Mouse (Mus musculus) embryonic facial prominence, embryonic 10.5 days (tissue): ENCODE results near the gene Brix1. TPM values are rescaled to one million over a fixed set of nuclear protein-coding genes. Genes with fewer than 3 reads are reported as not detected.

Experiments used
- DNase-seq: peaks from one replicate; pipeline ENCODE4 v3.0.0-alpha.2; 2017; ENCODE audit warnings: low spot score
- H3K27ac ChIP-seq: fragments of 300-500 bp; sonication (generic); replicated peaks from 2 replicates; pipeline ENCODE4 v1.5.1; 2016; ENCODE audit warnings: mild to moderate bottlenecking
- H3K27me3 ChIP-seq: fragments of 300-500 bp; sonication (generic); replicated peaks from 2 replicates; pipeline ENCODE4 v1.6.1; 2016; ENCODE audit warnings: low read depth, mild to moderate bottlenecking; ENCODE audit not compliant: poor library complexity, severe bottlenecking
- H3K36me3 ChIP-seq: fragments of 300-500 bp; sonication (generic); replicated peaks from 2 replicates; pipeline ENCODE4 v1.6.1; 2016; ENCODE audit warnings: mild to moderate bottlenecking, moderate library complexity
- H3K4me1 ChIP-seq: fragments of 300-500 bp; sonication (generic); 2 replicates; pipeline ENCODE4 v1.6.1; 2016
- H3K4me3 ChIP-seq: fragments of 300-500 bp; sonication (generic); 2 replicates; pipeline ENCODE4 v1.5.1; 2016; ENCODE audit warnings: mild to moderate bottlenecking, moderate library complexity
- H3K9me3 ChIP-seq: fragments of 300-500 bp; sonication (generic); 2 replicates; pipeline ENCODE4 v1.6.1; 2016; ENCODE audit warnings: mild to moderate bottlenecking
- WGBS: fragments of 180-500 bp; shearing (Covaris S2); methylation state at CpG from one replicate; pipeline ENCODE4 v1.1.7; 2016; 5-methylcytosine and 5-hydroxymethylcytosine counted together
- polyA plus RNA-seq: library from polyadenylated mRNA; unstranded; fragments of >200 nt; fragmentation: Nextera tagmentation; extraction: Ambion mirVana; gene quantifications from 2 replicates; pipeline ENCODE4 v1.2.1, GENCODE M21; 2016

Gene Brix1
- polyA plus RNA-seq, 1 experiment from 2014 or later: 134 TPM

DNA sequence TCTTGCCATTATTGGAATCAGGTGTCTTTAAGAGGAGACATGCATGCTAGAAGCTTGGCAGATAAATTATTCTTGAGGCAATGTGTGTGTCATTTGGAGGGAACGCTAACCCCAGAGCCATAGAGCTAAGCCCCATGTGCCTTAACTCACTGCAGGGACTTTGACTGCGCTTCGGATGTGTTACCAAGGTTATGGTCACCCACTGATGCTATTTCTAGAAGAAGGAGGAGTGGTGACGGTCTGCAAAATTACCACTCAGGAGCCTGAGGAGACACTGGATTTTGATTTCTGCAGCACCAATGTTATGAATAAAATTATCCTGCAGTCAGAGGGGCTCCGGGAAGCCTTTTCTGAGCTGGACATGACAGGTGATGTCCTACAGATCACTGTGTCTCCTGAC lies 4.4 kb upstream of the Brix1 start:
- H3K4me1 ChIP-seq: peaks cover 11% of the 10 kb centered on the region
- peaks cover 67% of the 10 kb centered on the region for H3K36me3 ChIP-seq
- DNase-seq: no peak
- H3K27me3 ChIP-seq: no peaks in the 10 kb centered on the region
- H3K9me3 ChIP-seq: no peaks in the 10 kb centered on the region
- H3K4me3 ChIP-seq: no peak overlapping the region
- H3K27ac ChIP-seq: no peak overlapping the region
- WGBS: 93% methylated on average over 5 of the region's 5 CpGs

DNA sequence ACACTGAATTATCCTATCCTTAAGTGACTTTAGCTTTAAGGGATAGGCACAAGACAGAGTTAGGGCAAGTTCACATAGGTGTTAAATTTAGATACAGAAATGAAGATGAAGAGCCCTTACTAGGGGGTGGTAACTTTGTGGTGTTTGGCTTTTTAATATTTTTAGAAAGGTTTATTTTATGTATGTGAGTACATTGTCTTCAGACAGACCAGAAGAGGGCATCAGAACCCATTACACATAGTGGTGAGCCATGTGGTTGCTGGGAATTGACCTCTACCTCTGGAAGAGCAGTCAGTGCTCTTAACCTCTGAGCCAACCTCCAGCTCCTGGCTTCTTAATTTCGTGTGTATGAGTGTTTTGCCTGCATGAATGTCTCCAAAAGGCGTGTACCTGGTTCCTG lies 1.5 kb upstream of the Brix1 start:
- H3K27me3 ChIP-seq: no peaks in the 10 kb centered on the region
- no peak for DNase-seq
- H3K4me3 ChIP-seq: peak overlapping the region; percentile 84
- peaks cover 56% of the 10 kb centered on the region for H3K36me3 ChIP-seq
- 60% methylated on average over 2 of the region's 2 CpGs for WGBS
- H3K4me1 ChIP-seq: peaks cover 22% of the 10 kb centered on the region
- no peak overlapping the region; the same call in 1 of the 2 replicates for H3K27ac ChIP-seq
- no peaks in the 10 kb centered on the region for H3K9me3 ChIP-seq

DNA sequence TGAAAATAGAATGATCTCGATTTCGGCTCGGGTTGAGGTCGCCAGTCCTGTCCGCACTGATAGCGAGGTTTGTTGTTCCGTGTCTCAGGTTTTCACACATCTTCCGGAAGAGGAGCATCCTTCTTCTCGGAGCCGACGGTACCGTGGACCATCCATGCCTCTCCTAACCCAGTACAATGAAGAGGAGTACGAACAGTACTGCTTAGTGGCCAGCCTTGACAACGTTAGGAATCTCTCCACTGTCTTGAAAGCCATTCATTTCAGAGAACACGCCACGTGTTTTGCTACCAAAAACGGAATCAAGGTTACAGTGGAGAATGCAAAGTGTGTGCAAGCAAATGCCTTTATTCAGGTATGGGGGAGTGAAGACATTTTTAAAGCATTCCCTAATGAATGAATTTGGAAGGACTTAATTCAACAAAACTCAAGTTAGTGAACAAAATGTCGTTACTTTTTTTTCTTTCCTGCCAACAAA lies 655 bp upstream of the Brix1 start:
- H3K27me3 ChIP-seq: no peaks in the 10 kb centered on the region
- peak overlapping the region; percentile 84 for H3K4me3 ChIP-seq
- H3K4me1 ChIP-seq: peaks cover 22% of the 10 kb centered on the region
- no peaks in the 10 kb centered on the region for H3K9me3 ChIP-seq
- DNase-seq: no peak
- peak overlapping the region; percentile 94 for H3K27ac ChIP-seq
- H3K36me3 ChIP-seq: peaks cover 55% of the 10 kb centered on the region
- WGBS: 2% methylated on average over 18 of the region's 18 CpGs

DNA sequence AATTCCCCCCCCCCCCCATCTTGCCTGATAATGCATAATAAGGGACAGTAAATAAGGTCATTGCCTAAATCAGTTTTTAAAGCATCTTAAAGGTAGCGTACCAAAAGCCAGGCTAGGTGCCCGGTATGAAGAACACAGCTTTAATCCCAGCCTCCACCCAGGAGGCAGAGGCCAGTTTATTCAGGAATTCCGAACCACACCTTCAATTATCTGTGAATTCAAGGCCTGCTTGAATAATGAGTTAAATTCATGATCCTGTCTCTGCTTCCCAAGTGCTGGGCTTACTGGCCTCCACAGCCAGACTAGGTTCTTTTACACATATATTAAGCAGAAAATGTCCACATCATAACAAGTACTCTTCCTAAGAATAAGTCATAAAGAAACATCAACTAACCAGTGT lies 14.8 kb downstream of the Brix1 start:
- Histone ChIP-seq H3K27me3 (no peaks in the 10 kb centered on the region), H3K9me3 (no peaks in the 10 kb centered on the region), H3K4me1 (peaks cover 21% of the 10 kb centered on the region), H3K36me3 (peaks cover 19% of the 10 kb centered on the region), H3K4me3 (peak overlapping the region; percentile 87), H3K27ac (peak overlapping the region; percentile 90)
- DNase-seq: no peak
- WGBS: 13% methylated on average over 3 of the region's 3 CpGs

DNA sequence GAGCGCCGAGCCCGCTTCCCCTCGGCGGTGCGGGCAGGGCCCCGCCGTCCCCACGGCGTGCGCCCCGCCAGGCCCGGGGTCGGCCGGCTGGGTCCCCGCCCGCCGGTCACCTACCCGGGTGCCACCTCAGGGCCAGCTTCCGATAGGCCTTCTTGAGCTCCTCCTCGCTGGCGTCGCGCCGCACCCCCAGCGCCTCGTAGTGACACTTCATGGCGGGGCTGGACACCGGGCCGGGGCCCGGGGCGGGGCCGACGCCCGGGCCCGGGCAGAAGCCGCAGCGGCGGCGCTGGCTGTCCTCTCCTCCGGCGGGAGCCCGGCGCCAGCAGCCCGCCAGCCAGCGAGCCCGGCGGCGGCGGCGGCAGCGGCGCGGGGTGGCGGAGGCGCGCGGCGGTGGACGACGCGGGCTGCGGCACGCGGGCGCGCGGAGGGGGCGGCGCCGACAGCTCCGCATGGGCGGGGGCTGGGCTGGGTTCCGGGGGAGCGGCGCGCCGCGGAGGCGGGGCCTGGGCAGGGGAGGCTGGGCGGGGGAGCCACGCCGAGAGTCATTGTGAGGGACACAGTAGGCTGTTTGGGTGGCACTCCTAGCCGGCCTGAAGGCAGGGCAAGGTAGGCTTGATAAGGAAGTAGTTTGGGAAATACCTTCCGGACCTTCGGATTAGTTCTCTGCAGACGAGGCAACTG lies 15.5 kb downstream of the Brix1 start, which contains the start of gene Dnajc21:
TSS of gene Dnajc21 (minus strand) at position 366 of the 681 bp plus-strand sequence.
- Histone ChIP-seq H3K4me3 (peak within 1 kb of the TSS; percentile 87), H3K36me3 (peaks cover 12% of the 10 kb centered on the region), H3K9me3 (no peaks in the 10 kb centered on the region), H3K27me3 (no peaks in the 10 kb centered on the region), H3K27ac (peak within 1 kb of the TSS; percentile 90), H3K4me1 (peaks cover 21% of the 10 kb centered on the region)
- WGBS: 5% methylated on average over 87 of the region's 87 CpGs
- peak; percentile 90 for DNase-seq

DNA sequence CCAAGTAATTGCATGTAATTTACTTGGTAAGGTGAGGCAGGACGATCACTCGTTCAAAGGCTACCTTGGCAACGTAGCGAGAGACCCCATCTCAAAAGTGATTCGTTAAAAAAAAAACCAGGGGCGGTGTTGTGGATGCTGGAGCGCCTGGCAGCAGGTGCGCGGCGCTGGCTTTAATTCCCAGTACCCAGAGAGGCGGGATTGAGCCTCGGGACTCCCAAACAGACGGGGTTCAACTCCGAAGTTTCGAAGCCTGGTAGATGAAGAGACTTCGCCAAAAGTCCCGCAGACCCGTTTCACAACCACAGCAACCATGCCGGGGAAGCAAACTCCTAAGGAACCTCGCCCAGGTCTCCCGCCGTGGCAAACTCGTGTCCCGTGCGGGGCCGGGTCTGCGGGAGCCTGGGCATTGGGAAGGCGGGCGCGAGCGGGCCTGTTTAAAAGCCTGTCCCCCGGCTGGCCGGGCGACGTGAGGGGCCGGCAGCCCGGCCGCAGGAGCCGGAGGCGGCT lies 16.1 kb downstream of the Brix1 start:
- no peak for DNase-seq
- no peaks in the 10 kb centered on the region for H3K9me3 ChIP-seq
- H3K27ac ChIP-seq: peak overlapping the region; percentile 90
- under 1% methylated on average over 40 of the region's 40 CpGs for WGBS
- H3K27me3 ChIP-seq: no peaks in the 10 kb centered on the region
- peaks cover 21% of the 10 kb centered on the region for H3K4me1 ChIP-seq
- peak overlapping the region; percentile 87 for H3K4me3 ChIP-seq
- peaks cover 8% of the 10 kb centered on the region for H3K36me3 ChIP-seq

DNA sequence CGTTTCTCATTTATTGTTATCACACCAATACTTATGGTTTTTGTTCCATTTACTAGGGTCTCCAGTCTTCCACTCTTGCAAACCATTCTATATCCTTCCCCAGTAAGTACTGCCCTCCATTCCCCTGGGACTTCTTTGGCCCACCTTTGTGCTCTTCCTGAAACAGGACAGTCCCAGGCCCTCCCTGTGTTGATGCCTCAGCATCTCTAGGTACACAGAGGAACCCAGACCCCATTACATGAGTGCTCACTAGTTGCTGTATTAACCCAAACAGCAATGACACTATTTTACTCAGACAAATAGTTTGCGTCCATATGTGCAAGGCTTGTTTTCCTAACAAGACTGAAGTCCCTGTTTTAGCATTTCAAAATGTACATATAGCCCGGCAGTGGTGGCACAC lies 17.0 kb downstream of the Brix1 start:
- no peaks in the 10 kb centered on the region for H3K36me3 ChIP-seq
- H3K4me1 ChIP-seq: peaks cover 21% of the 10 kb centered on the region
- no peaks in the 10 kb centered on the region for H3K27me3 ChIP-seq
- 82% methylated on average over 3 of the region's 3 CpGs for WGBS
- H3K27ac ChIP-seq: no peak overlapping the region
- DNase-seq: no peak
- no peaks in the 10 kb centered on the region for H3K9me3 ChIP-seq
- H3K4me3 ChIP-seq: 0 out of 2 replicates have a peak overlapping the region, but pooled peaks have one; percentile 8

DNA sequence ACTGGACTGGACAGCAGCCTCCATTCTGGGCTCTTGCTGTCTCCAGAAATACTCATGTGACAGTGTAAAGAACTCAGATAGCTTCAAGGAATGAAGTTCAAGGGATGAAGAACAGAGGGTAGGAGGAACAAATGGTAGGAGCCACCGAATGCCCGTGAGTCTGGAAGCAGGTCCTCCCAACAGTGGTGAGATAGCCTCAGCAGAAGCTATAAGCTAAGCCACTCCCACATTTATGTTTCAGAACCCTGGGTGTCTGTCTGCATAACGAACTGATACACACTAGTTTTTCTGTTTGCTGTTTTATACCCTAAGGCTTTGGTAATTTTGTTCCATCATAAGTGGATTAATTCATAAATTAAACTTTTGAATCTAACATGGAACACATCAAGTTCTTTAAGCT lies 21.1 kb downstream of the Brix1 start:
- Histone ChIP-seq H3K27ac (no peak overlapping the region), H3K4me1 (peaks cover 16% of the 10 kb centered on the region), H3K27me3 (no peaks in the 10 kb centered on the region), H3K36me3 (peaks cover 29% of the 10 kb centered on the region), H3K4me3 (no peak overlapping the region), H3K9me3 (no peaks in the 10 kb centered on the region)
- 91% methylated on average over 3 of the region's 3 CpGs for WGBS
- no peak for DNase-seq

DNA sequence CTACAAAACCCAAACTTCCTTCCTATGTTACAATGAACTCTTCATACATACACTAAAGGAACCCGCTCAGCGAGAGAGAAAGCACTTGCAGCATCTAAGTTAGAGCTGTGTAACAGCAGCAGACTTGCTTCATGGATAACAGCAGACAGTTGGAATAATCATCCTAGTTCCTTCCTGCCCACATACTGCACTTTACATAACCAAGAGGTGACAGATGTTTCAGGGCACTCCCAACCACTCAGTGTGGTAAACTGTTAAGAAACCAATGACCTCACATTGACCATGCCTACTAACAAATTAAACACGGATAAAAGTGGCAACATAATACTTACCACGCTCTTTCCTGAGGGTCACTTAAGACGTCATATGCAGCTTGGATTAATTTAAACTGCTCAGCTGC lies 22.2 kb downstream of the Brix1 start:
- Histone ChIP-seq H3K27me3 (no peaks in the 10 kb centered on the region), H3K27ac (no peak overlapping the region), H3K4me1 (peaks cover 8% of the 10 kb centered on the region), H3K9me3 (no peaks in the 10 kb centered on the region), H3K4me3 (no peak overlapping the region), H3K36me3 (peaks cover 38% of the 10 kb centered on the region)
- DNase-seq: no peak
- 77% methylated on average over 5 of the region's 5 CpGs for WGBS

DNA sequence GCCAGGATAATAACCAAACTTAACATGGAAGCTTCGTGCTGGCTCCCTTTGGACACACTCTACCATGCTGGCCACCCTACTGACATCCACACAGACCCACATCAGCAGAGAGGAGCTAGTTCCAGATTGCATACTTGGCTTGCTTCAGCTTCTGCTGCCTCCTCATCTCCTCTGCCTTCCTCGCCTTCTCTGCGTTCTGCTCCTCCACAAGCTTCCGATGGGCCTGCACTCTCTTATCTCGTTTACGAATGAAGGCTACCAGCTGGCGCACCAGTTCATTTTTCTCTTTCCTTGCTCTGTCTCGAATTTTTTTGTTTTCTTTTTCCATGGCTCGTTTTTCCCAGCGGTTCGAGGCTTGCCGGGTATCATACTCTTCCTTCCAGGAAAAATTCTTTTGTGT lies 24.8 kb downstream of the Brix1 start:
- no peaks in the 10 kb centered on the region for H3K4me1 ChIP-seq
- WGBS: 90% methylated on average over 12 of the region's 12 CpGs
- no peaks in the 10 kb centered on the region for H3K9me3 ChIP-seq
- peaks cover 60% of the 10 kb centered on the region for H3K36me3 ChIP-seq
- DNase-seq: no peak
- H3K27ac ChIP-seq: no peak overlapping the region
- no peaks in the 10 kb centered on the region for H3K27me3 ChIP-seq
- H3K4me3 ChIP-seq: no peak overlapping the region

DNA sequence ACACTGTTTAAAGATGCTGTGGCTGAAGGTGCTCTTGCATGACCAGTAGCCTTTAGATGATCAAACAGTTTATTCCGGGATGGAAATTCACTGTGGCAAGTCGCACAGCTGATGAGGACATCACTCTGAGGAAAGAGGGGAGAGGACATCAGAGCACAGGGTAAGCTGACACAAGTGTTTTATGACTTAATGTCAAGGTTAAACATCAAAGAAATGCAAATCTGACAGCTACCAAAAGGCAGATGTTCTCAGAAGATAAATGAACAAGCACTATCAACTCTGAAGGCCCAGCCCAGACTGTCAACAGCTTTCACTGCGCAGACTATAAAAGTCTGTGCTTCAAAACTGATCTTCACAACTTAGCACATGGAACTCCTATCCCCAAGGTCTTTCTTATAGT lies 38.6 kb downstream of the Brix1 start:
- no peaks in the 10 kb centered on the region for H3K4me1 ChIP-seq
- 88% methylated on average over 3 of the region's 3 CpGs for WGBS
- no peak for DNase-seq
- no peaks in the 10 kb centered on the region for H3K27me3 ChIP-seq
- H3K36me3 ChIP-seq: peaks cover 80% of the 10 kb centered on the region
- no peak overlapping the region for H3K4me3 ChIP-seq
- H3K9me3 ChIP-seq: no peaks in the 10 kb centered on the region
- no peak overlapping the region for H3K27ac ChIP-seq

DNA sequence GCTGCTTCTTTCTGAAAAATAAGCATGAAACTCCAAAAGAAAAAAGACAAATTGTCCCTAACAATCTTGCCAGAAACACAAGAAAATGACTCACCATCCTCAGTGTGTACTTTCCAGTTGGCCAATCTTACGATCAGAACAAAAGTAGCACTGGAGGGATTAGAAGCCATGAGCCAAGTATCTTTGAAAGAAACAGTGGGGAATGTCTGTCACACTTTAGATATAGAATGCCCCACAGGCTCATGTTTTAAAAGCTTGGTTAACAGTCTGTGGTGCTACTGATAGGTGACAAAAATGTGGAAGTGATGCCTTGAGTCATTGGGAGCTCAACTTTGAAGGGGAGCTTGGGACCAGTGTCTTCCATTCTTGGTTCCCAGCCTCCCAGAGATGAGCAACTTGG lies 43.5 kb downstream of the Brix1 start:
- DNase-seq: no peak
- H3K9me3 ChIP-seq: no peaks in the 10 kb centered on the region
- H3K4me3 ChIP-seq: no peak overlapping the region
- H3K27me3 ChIP-seq: no peaks in the 10 kb centered on the region
- H3K36me3 ChIP-seq: peaks cover 50% of the 10 kb centered on the region
- H3K27ac ChIP-seq: no peak overlapping the region
- no peaks in the 10 kb centered on the region for H3K4me1 ChIP-seq
- WGBS: 91% methylated on average over 1 of the region's 1 CpGs

DNA sequence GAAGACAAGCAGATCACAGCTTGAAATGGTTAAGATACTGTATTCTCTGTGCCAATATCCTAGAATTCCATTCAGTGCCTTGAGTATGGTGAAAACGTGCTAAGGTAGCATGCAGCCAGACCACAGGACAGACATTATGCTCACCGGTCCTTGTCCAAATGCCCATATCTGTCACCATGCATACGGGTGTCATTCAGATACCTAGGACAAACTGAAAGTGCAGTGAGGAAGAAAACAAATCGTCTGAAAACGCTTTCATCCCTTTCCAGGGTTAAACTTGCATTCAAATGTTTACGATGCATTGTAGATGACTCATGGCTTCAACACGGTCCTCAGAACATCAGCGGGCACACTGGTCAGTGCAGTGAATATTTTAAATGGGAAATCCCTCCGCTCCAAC lies 44.3 kb downstream of the Brix1 start:
- DNase-seq: no peak
- no peak overlapping the region for H3K4me3 ChIP-seq
- H3K4me1 ChIP-seq: no peaks in the 10 kb centered on the region
- 93% methylated on average over 9 of the region's 9 CpGs for WGBS
- H3K27me3 ChIP-seq: no peaks in the 10 kb centered on the region
- peaks cover 44% of the 10 kb centered on the region for H3K36me3 ChIP-seq
- no peak overlapping the region for H3K27ac ChIP-seq
- H3K9me3 ChIP-seq: no peaks in the 10 kb centered on the region
